Comparison of ENCODE assay signal across 10 mouse cellular contexts in genomic region chr12:108000715-108001080, GRCm38 (mm10). TPM values are rescaled to one million over a fixed set of nuclear protein-coding genes. Genes with fewer than 3 reads are reported as not detected.
DNase-seq lines count a peak whose midpoint lies in the region; ATAC-seq lines count a peak whose summit lies in the region.
"Had no signal": no experiment of that assay in that cellular context is flagged by ENCODE, and none has a peak within 500 bp of the region (broad histone marks: within the 10 kb centered on the region; RNA-seq: fewer than 3 reads in every experiment).

No protein-coding gene starts in this region.

- no peaks in the 10 kb centered on the region for H3K9me3 ChIP-seq in neural tube, embryonic 11.5 days (ENCODE audit: control insufficient read depth, low read length)
- H3K9me3 ChIP-seq in hindbrain, embryonic 13.5 days = no peaks in the 10 kb centered on the region
- no peaks in the 10 kb centered on the region for H3K9me3 ChIP-seq in midbrain, embryonic 12.5 days

- no peaks in the 10 kb centered on the region for H3K36me3 ChIP-seq in neural tube, embryonic 11.5 days (ENCODE audit: control insufficient read depth, insufficient read depth, low read length)
- H3K36me3 ChIP-seq in hindbrain, embryonic 13.5 days = no peaks in the 10 kb centered on the region
- H3K36me3 ChIP-seq in midbrain, embryonic 12.5 days = no peaks in the 10 kb centered on the region

- WGBS in neural tube, embryonic 11.5 days = 21% methylated on average over 2 of the region's 2 CpGs
- WGBS in hindbrain, embryonic 13.5 days = 12% methylated on average over 2 of the region's 2 CpGs
- 11% methylated on average over 2 of the region's 2 CpGs for WGBS in midbrain, embryonic 12.5 days

- no peak for ATAC-seq in neural tube, embryonic 11.5 days (ENCODE audit: insufficient read depth, low FRiP score, low TSS enrichment)
- no peak for ATAC-seq in hindbrain, embryonic 13.5 days (ENCODE audit: low FRiP score)
- ATAC-seq in midbrain, embryonic 12.5 days (ENCODE audit: low FRiP score, low read depth) = no peak

- H3K4me2 ChIP-seq in neural tube, embryonic 11.5 days (ENCODE audit: low read depth) = peak overlapping the region; percentile 87
- H3K4me2 ChIP-seq in hindbrain, embryonic 13.5 days = peak overlapping the region; percentile 79
- peak overlapping the region; percentile 70 for H3K4me2 ChIP-seq in midbrain, embryonic 12.5 days (replicated peaks)

- peaks cover 13% of the 10 kb centered on the region for H3K27me3 ChIP-seq in neural tube, embryonic 11.5 days (ENCODE audit: control insufficient read depth, insufficient read depth, low read length)
- peaks cover 14% of the 10 kb centered on the region; the same call in 1 of the 2 replicates for H3K27me3 ChIP-seq in hindbrain, embryonic 13.5 days
- peaks cover 12% of the 10 kb centered on the region for H3K27me3 ChIP-seq in midbrain, embryonic 12.5 days

- H3K9ac ChIP-seq in neural tube, embryonic 11.5 days (ENCODE audit: low read length) = peak overlapping the region; percentile 41; the same call in 1 of the 2 replicates
- peak overlapping the region; percentile 96 for H3K9ac ChIP-seq in hindbrain, embryonic 13.5 days
- peak overlapping the region; percentile 57 for H3K9ac ChIP-seq in midbrain, embryonic 12.5 days (replicated peaks)

- H3K27ac ChIP-seq in neural tube, embryonic 11.5 days (ENCODE audit: low read depth, low read length) = no peak overlapping the region
- peak overlapping the region; percentile 99 for H3K27ac ChIP-seq in hindbrain, embryonic 13.5 days
- peak overlapping the region; percentile 40; the same call in 1 of the 2 replicates for H3K27ac ChIP-seq in midbrain, embryonic 12.5 days (replicated peaks)

- DNase-seq in neural tube, embryonic 11.5 days (ENCODE audit: low spot score) = no peak
- DNase-seq in neural tube, embryonic 10.5 days (ENCODE audit: extremely low spot score, low spot score) = no peak
- peak; percentile 61 for DNase-seq in thymus, postnatal 25 days
- no peak for DNase-seq in adrenal gland, postnatal 36 days
- no peak for DNase-seq in lung, postnatal 36 days
- no peak for DNase-seq in gastrocnemius, postnatal 4 days (ENCODE audit: low spot score in 2 of 2)
- DNase-seq: kidney, postnatal 4 days had no signal

- H3K4me1 ChIP-seq in neural tube, embryonic 11.5 days (ENCODE audit: control insufficient read depth, insufficient read depth, low read length) = peaks cover 21% of the 10 kb centered on the region
- H3K4me1 ChIP-seq in hindbrain, embryonic 13.5 days (replicated peaks) = peaks cover 65% of the 10 kb centered on the region
- H3K4me1 ChIP-seq in midbrain, embryonic 12.5 days = peaks cover 66% of the 10 kb centered on the region

- H3K4me3 ChIP-seq in neural tube, embryonic 11.5 days (ENCODE audit: low read depth, low read length) = peak overlapping the region; percentile 89
- peak overlapping the region; percentile 93 for H3K4me3 ChIP-seq in hindbrain, embryonic 13.5 days
- peak overlapping the region; percentile 94 for H3K4me3 ChIP-seq in midbrain, embryonic 12.5 days
- H3K4me3 ChIP-seq: myocyte had no signal

RNA-seq across cellular contexts. Expression of gene Bcl11b, which starts 2.7 kb away (rescaled TPM):
- polyA plus RNA-seq in neural tube, embryonic 11.5 days (2014; fragmentation: Nextera tagmentation; extraction: Ambion mirVana) = 9.4 and 9.5 TPM in 2 replicates
- 27.0 and 31.0 TPM in 2 replicates for polyA plus RNA-seq in hindbrain, embryonic 13.5 days (2015; fragmentation: Nextera tagmentation; extraction: Ambion mirVana)
- 16.1 and 19.5 TPM in 2 replicates for polyA plus RNA-seq in midbrain, embryonic 12.5 days (2016; fragmentation: Nextera tagmentation; extraction: Ambion mirVana)
- under 1 TPM; 0.07 to 0.50 TPM for total RNA-seq in adrenal gland, postnatal 36 days (2021)
- under 1 TPM; 0.54 to 0.56 TPM for total RNA-seq in gastrocnemius, postnatal 4 days (2021)
- polyA plus RNA-seq: myocyte had no signal

Comparison
In these comparisons a context has a peak if more than half of its experiments do, and no peak if none do; other contexts are left out.
1. H3K9ac ChIP-seq: peak in every context shown above with its lines; median percentile 96 in hindbrain, embryonic 13.5 days; 57 in midbrain, embryonic 12.5 days; 41 in neural tube, embryonic 11.5 days.